Mouse (Mus musculus): ENCODE data around the gene Gm16181.
A peak's percentile ranks its signal among the peaks of the same experiment; 100 is the strongest.

Gm16181 gene

DNA sequence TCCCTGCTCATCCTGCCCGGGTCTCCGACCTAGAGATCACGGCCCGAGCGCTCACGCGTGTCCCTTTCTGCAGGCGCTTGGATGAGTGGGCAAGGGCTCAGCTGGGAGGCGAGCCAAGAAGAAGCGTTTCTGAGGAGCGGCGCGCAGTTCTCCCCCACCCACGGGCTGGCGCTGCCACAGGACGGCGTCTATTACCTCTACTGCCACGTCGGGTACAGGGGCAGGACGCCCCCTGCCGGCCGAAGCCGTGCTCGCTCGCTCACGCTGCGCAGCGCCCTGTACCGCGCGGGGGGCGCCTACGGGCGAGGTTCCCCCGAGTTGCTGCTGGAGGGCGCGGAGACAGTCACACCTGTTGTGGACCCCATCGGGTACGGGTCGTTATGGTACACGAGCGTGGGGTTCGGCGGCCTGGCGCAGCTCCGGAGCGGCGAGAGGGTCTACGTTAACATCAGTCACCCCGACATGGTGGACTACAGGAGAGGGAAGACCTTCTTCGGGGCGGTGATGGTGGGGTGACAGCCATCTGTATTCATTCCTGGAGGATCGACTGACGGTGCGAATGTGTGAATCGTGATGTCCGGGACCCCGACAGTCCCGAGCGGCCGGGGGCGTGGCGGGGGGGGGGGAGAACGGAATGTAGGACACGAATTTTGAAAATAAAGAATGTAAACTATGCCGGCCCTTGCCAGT, 24.9 kb upstream of the Gm16181 start:
- peak; percentile 74 for DNase-seq (ENCODE audit: extremely low spot score)

- DNase-seq (ENCODE audit: extremely low spot score): no peak
These were observed 24.4 kb upstream of the Gm16181 start for GRCm38 (mm10) chr17:35196321-35196641.

DNA sequence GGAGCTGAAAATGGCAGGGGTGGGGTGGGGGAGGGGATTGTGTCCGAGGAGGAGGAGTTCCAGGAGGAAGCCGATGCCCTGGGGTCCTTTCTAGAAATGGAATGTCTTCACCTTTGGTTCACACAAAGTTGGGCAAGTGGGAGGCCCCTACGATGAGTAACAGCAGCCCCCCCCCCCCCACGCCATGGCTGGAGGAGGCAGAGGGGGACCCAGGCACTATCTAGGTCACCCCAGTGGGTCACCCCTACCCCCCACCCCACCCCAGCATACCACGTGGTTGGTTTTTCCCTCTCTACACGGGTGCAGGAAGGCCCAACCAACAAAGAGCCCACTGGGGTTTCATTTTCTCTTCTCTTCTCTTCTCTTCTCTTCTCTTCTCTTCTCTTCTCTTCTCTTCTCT, 23.5 kb upstream of the Gm16181 start:
- DNase-seq (ENCODE audit: extremely low spot score): no peak

- DNase-seq (ENCODE audit: extremely low spot score): no peak
These were observed 22.6 kb upstream of the Gm16181 start for GRCm38 (mm10) chr17:35198029-35198428.

GRCm38 (mm10) chr17:35198946-35199345, 21.7 kb upstream of the Gm16181 start:
- DNase-seq (ENCODE audit: extremely low spot score): no peak

DNA sequence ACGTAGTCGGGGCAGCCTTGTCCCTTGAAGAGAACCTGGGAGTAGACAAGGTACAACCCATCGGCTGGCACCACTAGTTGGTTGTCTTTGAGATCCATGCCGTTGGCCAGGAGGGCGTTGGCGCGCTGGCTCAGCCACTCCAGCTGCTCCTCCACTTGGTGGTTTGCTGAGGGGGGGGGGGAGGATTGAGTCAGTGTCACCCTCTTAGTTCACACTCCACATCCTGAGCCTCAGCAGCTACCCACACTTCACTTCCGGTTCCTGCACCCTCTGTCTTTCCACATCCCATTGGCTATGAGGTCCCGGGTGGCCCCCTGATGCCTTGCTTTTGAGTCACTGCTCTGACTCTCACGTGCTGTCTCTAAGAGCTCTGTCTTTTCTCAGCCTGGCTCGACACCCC, 20.2 kb upstream of the Gm16181 start:
- DNase-seq (ENCODE audit: extremely low spot score): no peak

DNA sequence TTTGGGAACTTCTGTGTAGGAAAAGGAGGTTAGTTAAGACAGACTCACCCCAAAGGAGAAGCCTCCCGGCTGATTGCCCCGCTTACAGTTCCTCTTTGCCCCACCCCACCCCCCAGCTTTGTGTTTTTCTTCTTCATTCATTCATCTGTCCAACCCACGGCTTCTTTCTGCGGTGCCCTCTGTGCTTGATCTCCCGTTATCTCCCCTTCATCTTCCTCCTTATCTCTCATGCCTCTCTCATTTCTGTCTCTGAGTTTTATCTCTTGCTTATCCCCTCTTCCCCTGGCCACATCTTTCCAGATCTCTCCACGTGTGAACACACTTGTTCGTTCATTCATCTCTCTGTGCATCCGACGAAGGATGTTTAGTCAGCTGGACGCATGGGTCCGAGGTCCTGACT, 19.5 kb upstream of the Gm16181 start:
- no peak for DNase-seq (ENCODE audit: extremely low spot score)

GRCm38 (mm10) chr17:35201787-35202186, 18.8 kb upstream of the Gm16181 start, which contains the start of gene Tnf:
Gene Tnf, minus strand, starts transcription at chr17:35202007.
- DNase-seq (ENCODE audit: extremely low spot score): no peak

GRCm38 (mm10) chr17:35202442-35202841, 18.2 kb upstream of the Gm16181 start:
- no peak for DNase-seq (ENCODE audit: extremely low spot score)

DNA sequence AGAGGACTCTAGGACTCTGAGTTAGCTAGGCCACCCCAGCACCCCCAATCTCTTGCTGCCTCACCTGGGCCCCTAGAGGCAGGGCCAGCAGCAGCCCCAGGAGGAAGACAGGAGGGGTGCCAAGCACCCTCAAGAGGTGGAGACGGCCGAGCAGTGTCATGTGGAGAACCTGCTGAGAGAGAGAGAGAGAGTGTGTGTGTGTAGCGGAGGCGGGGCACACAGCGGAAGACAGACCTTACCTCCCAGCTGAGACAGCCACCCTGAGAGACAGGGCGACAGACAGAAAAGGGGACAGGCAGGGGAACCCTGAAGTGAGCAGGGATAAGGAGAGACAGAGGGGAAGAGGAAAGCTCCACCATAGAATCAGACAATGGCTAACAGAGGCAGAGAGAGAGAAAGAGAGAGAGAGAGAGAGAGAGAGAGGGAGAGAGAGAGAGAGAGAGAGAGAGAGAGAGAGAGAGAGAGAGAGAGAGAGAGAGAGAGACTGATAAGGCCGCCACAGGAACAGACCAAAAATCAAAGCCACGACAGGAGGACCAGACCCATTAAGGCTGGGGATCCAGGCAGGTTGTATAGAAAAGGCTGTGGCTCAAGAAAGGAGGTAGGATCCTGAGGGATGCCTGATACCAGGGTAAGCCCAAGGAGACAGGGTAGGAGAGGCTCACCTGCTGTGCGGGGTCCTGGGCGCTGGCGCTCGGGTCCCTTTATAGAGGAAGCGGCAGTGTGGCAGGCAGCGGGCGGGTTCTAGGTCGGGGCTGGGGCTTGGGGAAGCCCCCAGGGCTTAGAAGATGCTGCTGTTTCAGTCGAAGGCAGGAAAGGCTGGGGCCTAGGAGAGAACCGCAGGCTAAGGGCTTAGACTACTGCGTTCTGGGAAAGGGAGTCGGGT, 15.9 kb upstream of the Gm16181 start, which contains the start of gene Lta:
TSS of gene Lta (minus strand) at position 858 of the 886 bp plus-strand sequence.
- DNase-seq (ENCODE audit: extremely low spot score): no peak

DNA sequence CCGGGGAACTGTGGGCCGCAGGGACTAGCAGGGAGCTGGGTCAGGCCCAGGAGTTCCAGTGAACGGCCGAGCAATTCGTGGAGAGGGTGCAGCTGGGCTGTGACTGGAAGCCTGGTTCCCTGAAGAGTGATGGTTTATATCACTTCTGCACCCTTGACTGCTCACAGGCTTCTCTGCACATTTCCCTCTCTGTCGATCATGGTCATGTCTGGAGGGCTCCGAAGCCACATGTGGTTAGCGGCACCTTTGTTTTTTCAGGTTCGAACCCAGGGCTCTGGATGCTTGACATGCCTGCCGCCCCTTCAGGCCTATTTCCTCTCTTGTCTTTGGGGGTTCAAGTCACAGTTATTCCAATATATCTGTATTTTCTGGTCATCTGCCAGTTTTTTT, 15.3 kb upstream of the Gm16181 start:
- DNase-seq (ENCODE audit: extremely low spot score): no peak

GRCm38 (mm10) chr17:35209785-35210535, 10.7 kb upstream of the Gm16181 start:
- no peak for DNase-seq (ENCODE audit: extremely low spot score)

DNA sequence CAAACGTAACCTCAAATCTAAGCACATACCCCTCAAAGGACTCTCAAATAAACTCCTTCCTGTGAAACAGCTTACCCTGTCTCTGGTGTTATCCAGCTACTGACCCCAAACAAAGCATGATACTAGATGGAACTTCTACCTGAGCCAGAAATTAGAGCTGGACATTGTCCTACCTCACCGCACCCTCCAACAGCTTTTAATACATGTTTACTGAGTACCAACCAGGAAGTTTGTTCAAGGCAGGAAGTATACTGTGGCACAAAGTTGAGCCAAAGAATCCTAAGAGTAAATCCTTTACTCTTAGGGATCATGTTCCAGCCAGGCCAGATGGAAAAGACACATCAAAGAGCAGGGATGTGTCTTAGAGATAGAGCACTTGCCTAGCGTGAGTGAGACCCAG, 10.0 kb upstream of the Gm16181 start:
- no peak for DNase-seq (ENCODE audit: extremely low spot score)

GRCm38 (mm10) chr17:35213071-35213470, 7.6 kb upstream of the Gm16181 start:
- DNase-seq (ENCODE audit: extremely low spot score): no peak

GRCm38 (mm10) chr17:35218516-35219193, 2.0 kb upstream of the Gm16181 start:
- DNase-seq (ENCODE audit: extremely low spot score): no peak

- no peak for DNase-seq (ENCODE audit: extremely low spot score)
These were observed 1.0 kb upstream of the Gm16181 start for GRCm38 (mm10) chr17:35219601-35220041.

GRCm38 (mm10) chr17:35222299-35222698, 1.7 kb downstream of the Gm16181 start:
- DNase-seq (ENCODE audit: extremely low spot score): no peak

- DNase-seq (ENCODE audit: extremely low spot score): no peak
These were observed 4.0 kb downstream of the Gm16181 start for GRCm38 (mm10) chr17:35224641-35225040.

DNA sequence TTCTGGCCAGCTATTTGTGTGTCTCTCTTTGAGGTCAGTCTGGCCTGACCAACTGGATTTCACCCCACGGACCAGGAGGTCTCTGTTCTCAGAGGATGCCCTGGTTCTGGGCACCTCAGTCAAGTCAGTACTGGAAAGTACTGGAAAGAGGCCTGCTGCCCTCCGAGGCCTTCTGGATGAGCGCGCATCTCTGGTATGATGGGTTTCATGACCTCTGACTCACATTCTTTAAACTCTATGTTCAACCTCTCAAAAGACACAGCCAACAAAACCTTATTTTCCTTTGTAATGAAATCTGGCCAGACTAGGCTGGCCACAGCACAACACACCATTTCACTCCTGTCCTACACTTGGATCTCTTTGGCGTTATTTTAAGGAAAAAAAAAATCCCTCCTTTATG, 4.8 kb downstream of the Gm16181 start:
- DNase-seq (ENCODE audit: extremely low spot score): no peak

GRCm38 (mm10) chr17:35226561-35227046, 6.0 kb downstream of the Gm16181 start:
- DNase-seq (ENCODE audit: extremely low spot score): no peak

DNA sequence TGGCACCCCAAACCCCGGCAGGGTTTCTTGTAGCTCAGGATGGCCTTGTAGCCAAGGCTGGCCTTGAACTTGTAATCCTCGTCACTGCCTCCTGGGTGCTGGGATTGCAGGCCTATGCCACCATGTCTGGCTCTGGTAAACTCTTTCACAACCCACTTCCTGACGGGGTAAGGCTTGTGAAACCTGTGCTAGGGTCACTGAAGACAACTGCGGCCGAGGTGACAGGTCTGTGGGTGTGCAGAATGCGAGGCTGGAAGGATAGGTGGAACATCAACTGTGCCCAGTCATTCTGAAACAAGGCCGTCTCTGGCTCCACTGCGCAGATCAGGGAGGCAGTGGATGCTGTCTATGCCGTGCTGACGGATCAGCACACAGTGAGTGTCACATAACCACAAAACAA, 10.4 kb downstream of the Gm16181 start:
- DNase-seq (ENCODE audit: extremely low spot score): no peak

- DNase-seq (ENCODE audit: extremely low spot score): peak; percentile 83
These were observed 11.4 kb downstream of the Gm16181 start for GRCm38 (mm10) chr17:35232043-35232442.

Measured in embryo, embryonic 9.5 days (tissue).